Mouse (Mus musculus) bone marrow, adult 2 months (tissue): ENCODE measurements around the gene Nek4. TPM values are rescaled to one million over a fixed set of nuclear protein-coding genes. Genes with fewer than 3 reads are reported as not detected.

ENCODE experiments used
- H3K27ac ChIP-seq: fragments of 200-500 bp; 2 replicates; pipeline ENCODE4 v1.5.1; 2012; ENCODE audit warnings: low read depth, mild to moderate bottlenecking, control low read depth, inconsistent platforms, low read length; ENCODE audit not compliant: control insufficient read depth, poor library complexity, insufficient read depth
- H3K4me1 ChIP-seq: fragments of 200-500 bp; 2 replicates; pipeline ENCODE4 v1.6.1; 2011; ENCODE audit warnings: low read length; ENCODE audit not compliant: control insufficient read depth, insufficient read depth
- H3K4me3 ChIP-seq: fragments of 200-500 bp; replicated peaks from 2 replicates; pipeline ENCODE3; 2011; ENCODE audit warnings: mild to moderate bottlenecking, low read depth, low read length, control low read depth; ENCODE audit not compliant: control insufficient read depth
- CTCF ChIP-seq: fragments of 200-500 bp; IDR thresholded peaks from 2 replicates; pipeline ENCODE4 v1.5.1; 2011; ENCODE audit warnings: low read length, control low read depth; ENCODE audit not compliant: control insufficient read depth, insufficient read depth
- POLR2A ChIP-seq: fragments of 200-500 bp; IDR thresholded peaks from 2 replicates; pipeline ENCODE4 v1.6.1; 2011; ENCODE audit warnings: low read depth, mild to moderate bottlenecking, control low read depth, low read length, borderline replicate concordance; ENCODE audit not compliant: control insufficient read depth
- WGBS: fragments of 180-500 bp; shearing (Covaris S2); methylation state at CpG from one replicate; pipeline ENCODE4 v1.1.7; 2018; 5-methylcytosine and 5-hydroxymethylcytosine counted together
- polyA plus RNA-seq: library from polyadenylated mRNA; stranded (reverse); fragments of >200 nt; gene quantifications from 2 replicates; pipeline ENCODE4 v1.2.4, GENCODE M21; 2011; ENCODE audit warnings: low replicate concordance; ENCODE audit not compliant: missing spikeins, insufficient read depth, insufficient read length

Nek4 gene
- polyA plus RNA-seq, 1 experiment: 5.9 TPM

GRCm38 (mm10) chr14:30943860-30944674 lies 7.1 kb upstream of the Nek4 start:
- H3K27ac ChIP-seq: no peak overlapping the region
- H3K4me3 ChIP-seq: no peak overlapping the region
- peak; percentile 48 for TF ChIP-seq CTCF
- TF ChIP-seq POLR2A: no peak
- WGBS: 44% methylated on average over 11 of the region's 11 CpGs
- H3K4me1 ChIP-seq: no peaks in the 10 kb centered on the region

GRCm38 (mm10) chr14:30944745-30945144 lies 6.4 kb upstream of the Nek4 start:
- no peak overlapping the region for H3K4me3 ChIP-seq
- H3K27ac ChIP-seq: no peak overlapping the region
- no peak for TF ChIP-seq POLR2A
- TF ChIP-seq CTCF: no peak
- H3K4me1 ChIP-seq: no peaks in the 10 kb centered on the region
- WGBS: 75% methylated on average over 2 of the region's 2 CpGs

GRCm38 (mm10) chr14:30949986-30950385 lies 1.2 kb upstream of the Nek4 start:
- H3K4me1 ChIP-seq: peaks cover 1% of the 10 kb centered on the region; the same call in 1 of the 2 replicates
- no peak overlapping the region for H3K4me3 ChIP-seq
- no peak for TF ChIP-seq POLR2A
- no peak for TF ChIP-seq CTCF
- no peak overlapping the region for H3K27ac ChIP-seq
- 90% methylated on average over 10 of the region's 10 CpGs for WGBS

- no peak for TF ChIP-seq POLR2A
- TF ChIP-seq CTCF: no peak
- WGBS: 77% methylated on average over 2 of the region's 2 CpGs
- Histone ChIP-seq H3K27ac (no peak overlapping the region), H3K4me3 (no peak overlapping the region), H3K4me1 (no peaks in the 10 kb centered on the region)
Measured at GRCm38 (mm10) chr14:30958517-30958916, 7.3 kb downstream of the Nek4 start.

- Histone ChIP-seq H3K4me1 (no peaks in the 10 kb centered on the region), H3K27ac (no peak overlapping the region), H3K4me3 (no peak overlapping the region)
- TF ChIP-seq CTCF (no peak), POLR2A (no peak)
- WGBS: 73% methylated on average over 4 of the region's 4 CpGs
Measured at GRCm38 (mm10) chr14:30959031-30959430, 7.9 kb downstream of the Nek4 start.

GRCm38 (mm10) chr14:30960366-30960765 lies 9.2 kb downstream of the Nek4 start:
- 84% methylated on average over 1 of the region's 1 CpGs for WGBS
- no peak for TF ChIP-seq POLR2A
- no peaks in the 10 kb centered on the region for H3K4me1 ChIP-seq
- no peak overlapping the region for H3K4me3 ChIP-seq
- H3K27ac ChIP-seq: no peak overlapping the region

GRCm38 (mm10) chr14:30974204-30974603 lies 23.0 kb downstream of the Nek4 start:
- no peak overlapping the region for H3K4me3 ChIP-seq
- no peaks in the 10 kb centered on the region for H3K4me1 ChIP-seq
- no peak overlapping the region for H3K27ac ChIP-seq
- TF ChIP-seq POLR2A (no peak), CTCF (no peak)
- WGBS: 80% methylated on average over 6 of the region's 6 CpGs

- H3K4me1 ChIP-seq: no peaks in the 10 kb centered on the region
- no peak overlapping the region for H3K4me3 ChIP-seq
- 84% methylated on average over 3 of the region's 3 CpGs for WGBS
- no peak overlapping the region for H3K27ac ChIP-seq
- TF ChIP-seq CTCF (no peak), POLR2A (no peak)
Measured at GRCm38 (mm10) chr14:30976222-30976621, 25.0 kb downstream of the Nek4 start.
